Mouse (Mus musculus) myocyte (in vitro differentiated cells): ENCODE data around the gene Nubp1.

Experiments used
- MAX ChIP-seq: IDR thresholded peaks from one replicate; pipeline ENCODE4 v1.6.1; 2011; ENCODE audit warnings: low read depth, mild to moderate bottlenecking, control low read depth
- POLR2A ChIP-seq: IDR thresholded peaks from one replicate; pipeline ENCODE4 v1.6.1; 2011; ENCODE audit warnings: low read depth, mild to moderate bottlenecking, control low read depth, moderate library complexity; ENCODE audit not compliant: insufficient read length
- POLR2AphosphoS2 ChIP-seq: IDR thresholded peaks from one replicate; pipeline ENCODE4 v1.6.1; 2011; ENCODE audit warnings: low read depth, control low read depth; ENCODE audit not compliant: insufficient read length
- USF1 ChIP-seq: IDR thresholded peaks from one replicate; pipeline ENCODE4 v1.6.1; 2011; ENCODE audit warnings: low read depth, mild to moderate bottlenecking, control low read depth, moderate library complexity

DNA sequence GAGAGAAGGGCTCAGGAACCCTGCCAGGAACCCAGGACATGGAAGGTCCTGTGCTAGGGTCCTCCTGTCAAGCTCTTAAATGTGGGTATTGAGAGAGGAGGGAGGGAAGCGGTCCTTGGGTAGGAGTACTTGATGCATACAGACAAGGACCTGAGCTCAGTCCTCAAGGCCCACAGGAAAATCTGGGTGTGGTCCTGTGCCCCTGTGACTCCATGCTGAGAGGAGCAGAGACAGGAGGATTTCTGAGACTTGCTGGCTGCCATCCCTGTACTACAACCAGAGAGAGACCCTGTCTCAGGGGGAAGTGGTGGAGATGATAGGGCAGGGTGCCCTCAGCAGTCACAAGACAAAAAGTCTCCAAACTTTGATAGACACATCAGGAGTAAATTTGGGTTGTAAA is 41.8 kb upstream of the Nubp1 start:
- no peak for TF ChIP-seq MAX
- TF ChIP-seq POLR2A = no peak
- TF ChIP-seq POLR2AphosphoS2 = no peak
- no peak for TF ChIP-seq USF1
